Mouse (Mus musculus): ENCODE results near the gene Abhd17c.

- no peak for TF ChIP-seq CTCF (IDR thresholded peaks at IDR 0.05; ENCODE audit: low read depth, low read length)
- TF ChIP-seq POLR2A (IDR thresholded peaks at IDR 0.05; ENCODE audit: insufficient read depth, low read length), result no peak
- TF ChIP-seq EP300 (IDR thresholded peaks at IDR 0.05; ENCODE audit: insufficient read depth, low read depth, low read length), result no peak
Observed at GRCm38 (mm10) chr7:84085049-84085945, 66.4 kb downstream of the Abhd17c start.

Measured in ES-Bruce4 (cell line).